Mouse (Mus musculus): ENCODE data around the gene Iqgap2. TPM values are rescaled to one million over a fixed set of nuclear protein-coding genes. Genes with fewer than 3 reads are reported as not detected.

The Iqgap2 gene
- total and polyA plus RNA-seq, 3 experiments: 0.61 to 2.5 (median 2.2) TPM

- WGBS: 92% methylated on average over 9 of the region's 9 CpGs
- H3K79me2 ChIP-seq (replicated peaks; ENCODE audit: control insufficient read depth, insufficient read depth, low read length): no peaks in the 10 kb centered on the region
- no peak for TF ChIP-seq CTCF (IDR thresholded peaks at IDR 0.05)
- TF ChIP-seq EP300 (IDR thresholded peaks at IDR 0.05; ENCODE audit: insufficient read depth, low read depth, low read length): no peak
- no peak for TF ChIP-seq POLR2A (IDR thresholded peaks at IDR 0.05; ENCODE audit: insufficient read depth, low read depth, low read length)
- DNase-seq: no peak
- no peaks in the 10 kb centered on the region; the same call in 1 of the 2 replicates for H3K27me3 ChIP-seq (ENCODE audit: control insufficient read depth, insufficient read depth, low read length)
- H3K36me3 ChIP-seq (ENCODE audit: control insufficient read depth, insufficient read depth, low read length): no peaks in the 10 kb centered on the region
- H3K9ac ChIP-seq (ENCODE audit: low read depth, low read length): no peak overlapping the region
- H3K4me3 ChIP-seq: no peak overlapping the region
- intact Hi-C loops (cut with DNase I): no loop called here
- no peak overlapping the region for H3K27ac ChIP-seq
- peaks cover 1% of the 10 kb centered on the region for H3K4me1 ChIP-seq (ENCODE audit: control insufficient read depth, insufficient read depth, low read length)
These were observed 179.0 kb downstream of the Iqgap2 start for GRCm38 (mm10) chr13:95712570-95713268.

GRCm38 (mm10) chr13:95712054-95712453 is 179.7 kb downstream of the Iqgap2 start:
- Histone ChIP-seq H3K9ac (ENCODE audit: low read depth, low read length) (no peak overlapping the region), H3K4me3 (no peak overlapping the region), H3K79me2 (replicated peaks; ENCODE audit: control insufficient read depth, insufficient read depth, low read length) (no peaks in the 10 kb centered on the region), H3K27ac (no peak overlapping the region), H3K36me3 (ENCODE audit: control insufficient read depth, insufficient read depth, low read length) (no peaks in the 10 kb centered on the region), H3K27me3 (ENCODE audit: control insufficient read depth, insufficient read depth, low read length) (no peaks in the 10 kb centered on the region; the same call in 1 of the 2 replicates), H3K4me1 (ENCODE audit: control insufficient read depth, insufficient read depth, low read length) (peaks cover 1% of the 10 kb centered on the region)
- no peak for TF ChIP-seq CTCF (IDR thresholded peaks at IDR 0.05)
- no peak for TF ChIP-seq EP300 (IDR thresholded peaks at IDR 0.05; ENCODE audit: insufficient read depth, low read depth, low read length)
- TF ChIP-seq POLR2A (IDR thresholded peaks at IDR 0.05; ENCODE audit: insufficient read depth, low read depth, low read length): no peak
- intact Hi-C loops (cut with DNase I): no loop called here
- DNase-seq: no peak

- intact Hi-C loops (cut with DNase I): no loop called here
- Histone ChIP-seq H3K9ac (ENCODE audit: low read depth, low read length) (no peak overlapping the region), H3K4me3 (no peak overlapping the region), H3K79me2 (replicated peaks; ENCODE audit: control insufficient read depth, insufficient read depth, low read length) (no peaks in the 10 kb centered on the region), H3K4me1 (ENCODE audit: control insufficient read depth, insufficient read depth, low read length) (no peaks in the 10 kb centered on the region), H3K36me3 (ENCODE audit: control insufficient read depth, insufficient read depth, low read length) (no peaks in the 10 kb centered on the region), H3K27ac (no peak overlapping the region), H3K27me3 (ENCODE audit: control insufficient read depth, insufficient read depth, low read length) (no peaks in the 10 kb centered on the region; the same call in 1 of the 2 replicates)
- TF ChIP-seq EP300 (IDR thresholded peaks at IDR 0.05; ENCODE audit: insufficient read depth, low read depth, low read length) (no peak), CTCF (IDR thresholded peaks at IDR 0.05) (no peak), POLR2A (IDR thresholded peaks at IDR 0.05; ENCODE audit: insufficient read depth, low read depth, low read length) (no peak)
- no peak for DNase-seq
- WGBS: 90% methylated on average over 6 of the region's 6 CpGs
These were observed 186.1 kb downstream of the Iqgap2 start for GRCm38 (mm10) chr13:95705589-95705988.

GRCm38 (mm10) chr13:95703376-95703775 is 188.3 kb downstream of the Iqgap2 start:
- no peak overlapping the region for H3K9ac ChIP-seq (ENCODE audit: low read depth, low read length)
- H3K36me3 ChIP-seq (ENCODE audit: control insufficient read depth, insufficient read depth, low read length): no peaks in the 10 kb centered on the region
- intact Hi-C loops (cut with DNase I): no loop called here
- no peaks in the 10 kb centered on the region for H3K79me2 ChIP-seq (replicated peaks; ENCODE audit: control insufficient read depth, insufficient read depth, low read length)
- no peak overlapping the region for H3K4me3 ChIP-seq
- DNase-seq: no peak
- H3K4me1 ChIP-seq (ENCODE audit: control insufficient read depth, insufficient read depth, low read length): no peaks in the 10 kb centered on the region
- no peak for TF ChIP-seq CTCF (IDR thresholded peaks at IDR 0.05)
- no peak for TF ChIP-seq POLR2A (IDR thresholded peaks at IDR 0.05; ENCODE audit: insufficient read depth, low read depth, low read length)
- TF ChIP-seq EP300 (IDR thresholded peaks at IDR 0.05; ENCODE audit: insufficient read depth, low read depth, low read length): no peak
- H3K27ac ChIP-seq: no peak overlapping the region
- WGBS: 41% methylated on average over 5 of the region's 5 CpGs
- no peaks in the 10 kb centered on the region; the same call in 1 of the 2 replicates for H3K27me3 ChIP-seq (ENCODE audit: control insufficient read depth, insufficient read depth, low read length)

- Histone ChIP-seq H3K4me1 (ENCODE audit: control insufficient read depth, insufficient read depth, low read length) (no peaks in the 10 kb centered on the region), H3K9ac (ENCODE audit: low read depth, low read length) (no peak overlapping the region), H3K27me3 (ENCODE audit: control insufficient read depth, insufficient read depth, low read length) (no peaks in the 10 kb centered on the region), H3K36me3 (ENCODE audit: control insufficient read depth, insufficient read depth, low read length) (no peaks in the 10 kb centered on the region), H3K79me2 (replicated peaks; ENCODE audit: control insufficient read depth, insufficient read depth, low read length) (no peaks in the 10 kb centered on the region), H3K4me3 (no peak overlapping the region), H3K27ac (no peak overlapping the region)
- 44% methylated on average over 6 of the region's 6 CpGs for WGBS
- intact Hi-C loops (cut with DNase I): no loop called here
- TF ChIP-seq EP300 (IDR thresholded peaks at IDR 0.05; ENCODE audit: insufficient read depth, low read depth, low read length) (no peak), POLR2A (IDR thresholded peaks at IDR 0.05; ENCODE audit: insufficient read depth, low read depth, low read length) (no peak), CTCF (IDR thresholded peaks at IDR 0.05) (no peak)
- DNase-seq: no peak
These were observed 193.8 kb downstream of the Iqgap2 start for GRCm38 (mm10) chr13:95697874-95698273.

GRCm38 (mm10) chr13:95696654-95697163 is 195.0 kb downstream of the Iqgap2 start, which contains the start of gene F2rl2:
TSS of gene F2rl2 (plus strand) at chr13:95696853.
- Histone ChIP-seq H3K79me2 (replicated peaks; ENCODE audit: control insufficient read depth, insufficient read depth, low read length) (no peaks in the 10 kb centered on the region), H3K36me3 (ENCODE audit: control insufficient read depth, insufficient read depth, low read length) (no peaks in the 10 kb centered on the region), H3K9ac (ENCODE audit: low read depth, low read length) (no peak within 1 kb of the TSS), H3K27me3 (ENCODE audit: control insufficient read depth, insufficient read depth, low read length) (no peaks in the 10 kb centered on the region), H3K4me1 (ENCODE audit: control insufficient read depth, insufficient read depth, low read length) (no peaks in the 10 kb centered on the region), H3K27ac (no peak within 1 kb of the TSS), H3K4me3 (no peak within 1 kb of the TSS)
- TF ChIP-seq POLR2A (IDR thresholded peaks at IDR 0.05; ENCODE audit: insufficient read depth, low read depth, low read length) (no peak), EP300 (IDR thresholded peaks at IDR 0.05; ENCODE audit: insufficient read depth, low read depth, low read length) (no peak), CTCF (IDR thresholded peaks at IDR 0.05) (no peak)
- intact Hi-C loops (cut with DNase I): no loop called here
- DNase-seq: no peak
- WGBS: 43% methylated on average over 4 of the region's 4 CpGs

All from heart, adult 2 months (tissue).